ENCODE assay signal across 8 mouse cellular contexts in the genomic region with DNA sequence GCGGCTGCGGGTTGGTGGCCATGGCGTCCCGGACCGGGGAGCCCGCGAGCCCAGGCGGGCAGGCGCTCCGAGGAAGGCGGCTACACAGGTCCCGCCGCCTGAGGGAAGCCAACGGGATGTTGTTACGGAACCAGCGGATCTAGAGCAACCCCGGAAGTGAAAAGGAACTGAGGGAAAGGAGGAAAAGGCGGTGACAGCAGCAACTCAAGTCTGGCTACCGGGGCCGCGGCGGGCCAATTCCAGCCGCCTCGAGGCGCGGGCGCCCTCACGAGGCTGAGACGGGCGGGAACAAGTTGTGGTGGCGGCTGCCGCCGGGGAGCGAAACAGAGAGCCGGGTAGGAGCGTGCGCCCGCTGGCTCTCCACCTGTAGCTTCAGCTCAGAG. TPM values are rescaled to one million over a fixed set of nuclear protein-coding genes. Genes with fewer than 3 reads are reported as not detected.
DNase-seq lines count a peak whose midpoint lies in the region; ATAC-seq and TF ChIP-seq lines count a peak whose summit lies in the region.

TSS of gene Bod1l (minus strand) at position 169 of the 383 bp plus-strand sequence.

- peak within 1 kb of the TSS; percentile 100 for H3K4me3 ChIP-seq in embryonic facial prominence, embryonic 13.5 days
- H3K4me3 ChIP-seq in kidney, adult 2 months (ENCODE audit: insufficient read depth, low read depth, low read length) = peak within 1 kb of the TSS; percentile 78
- peak within 1 kb of the TSS; percentile 100 for H3K4me3 ChIP-seq in limb, embryonic 12.5 days (replicated peaks)
- peak within 1 kb of the TSS; percentile 99 for H3K4me3 ChIP-seq in midbrain, embryonic 15.5 days
- peak within 1 kb of the TSS; percentile 86 for H3K4me3 ChIP-seq in spleen, adult 2 months (ENCODE audit: extremely low read depth, insufficient read depth, insufficient read length)

- H3K27me3 ChIP-seq in embryonic facial prominence, embryonic 13.5 days = no peaks in the 10 kb centered on the region
- H3K27me3 ChIP-seq in kidney, adult 2 months (replicated peaks; ENCODE audit: control insufficient read depth, insufficient read depth, low read length) = no peaks in the 10 kb centered on the region
- no peaks in the 10 kb centered on the region for H3K27me3 ChIP-seq in limb, embryonic 12.5 days
- H3K27me3 ChIP-seq in midbrain, embryonic 15.5 days (replicated peaks) = no peaks in the 10 kb centered on the region
- H3K27me3 ChIP-seq in spleen, adult 2 months (ENCODE audit: control insufficient read depth, insufficient read depth, low read length) = no peaks in the 10 kb centered on the region

- TF ChIP-seq POLR2A in kidney, adult 2 months (IDR thresholded peaks at IDR 0.05; ENCODE audit: low read depth, low read length) = no peak
- TF ChIP-seq POLR2A in spleen, adult 2 months (IDR thresholded peaks at IDR 0.05; ENCODE audit: low read depth, low read length) = no peak

- no peaks in the 10 kb centered on the region for H3K36me3 ChIP-seq in embryonic facial prominence, embryonic 13.5 days
- no peaks in the 10 kb centered on the region for H3K36me3 ChIP-seq in kidney, adult 2 months (ENCODE audit: control insufficient read depth, insufficient read depth, low read length)
- H3K36me3 ChIP-seq in limb, embryonic 12.5 days = peaks cover 4% of the 10 kb centered on the region; the same call in 1 of the 2 replicates
- no peaks in the 10 kb centered on the region for H3K36me3 ChIP-seq in midbrain, embryonic 15.5 days (replicated peaks)
- H3K36me3 ChIP-seq in spleen, adult 2 months (ENCODE audit: control insufficient read depth, insufficient read depth, low read length) = no peaks in the 10 kb centered on the region

- peak within 1 kb of the TSS; percentile 75 for H3K27ac ChIP-seq in embryonic facial prominence, embryonic 13.5 days
- peak within 1 kb of the TSS; percentile 62 for H3K27ac ChIP-seq in kidney, adult 2 months (ENCODE audit: insufficient read depth, low read depth, low read length)
- H3K27ac ChIP-seq in limb, embryonic 12.5 days = peak within 1 kb of the TSS; percentile 82
- H3K27ac ChIP-seq in midbrain, embryonic 15.5 days = peak within 1 kb of the TSS; percentile 74
- peak within 1 kb of the TSS; percentile 59 for H3K27ac ChIP-seq in spleen, adult 2 months (ENCODE audit: insufficient read depth, low read length)

- peak; percentile 97 for DNase-seq in 3134 (ENCODE audit: extremely low read depth, insufficient read length, low spot score)
- DNase-seq in adrenal gland, postnatal 36 days = peak; percentile 98
- peak; percentile 97 for DNase-seq in heart, adult 18-20 months
- DNase-seq in kidney, adult 2 months = peak; percentile 99
- peak; percentile 74 to 94 for DNase-seq in spleen, adult 2 months (ENCODE audit: low read depth in 1 of 2, low spot score in 2 of 2)

- WGBS in embryonic facial prominence, embryonic 13.5 days = under 1% methylated on average over 38 of the region's 38 CpGs
- under 1% methylated on average over 38 of the region's 38 CpGs for WGBS in kidney, adult 2 months
- WGBS in limb, embryonic 12.5 days = under 1% methylated on average over 38 of the region's 38 CpGs
- WGBS in midbrain, embryonic 15.5 days = under 1% methylated on average over 38 of the region's 38 CpGs
- 1% methylated on average over 38 of the region's 38 CpGs for WGBS in spleen, adult 2 months

- H3K4me1 ChIP-seq in embryonic facial prominence, embryonic 13.5 days = peaks cover 12% of the 10 kb centered on the region
- peaks cover 7% of the 10 kb centered on the region; the same call in 1 of the 2 replicates for H3K4me1 ChIP-seq in kidney, adult 2 months (ENCODE audit: control insufficient read depth, insufficient read depth, low read length)
- H3K4me1 ChIP-seq in limb, embryonic 12.5 days (replicated peaks) = peaks cover 17% of the 10 kb centered on the region
- peaks cover 22% of the 10 kb centered on the region for H3K4me1 ChIP-seq in midbrain, embryonic 15.5 days
- H3K4me1 ChIP-seq in spleen, adult 2 months (ENCODE audit: control insufficient read depth, insufficient read depth, insufficient read length) = peaks cover 8% of the 10 kb centered on the region; the same call in 1 of the 2 replicates

- TF ChIP-seq CTCF in kidney, adult 2 months (conservative IDR thresholded peaks at IDR 0.05; ENCODE audit: insufficient read depth, insufficient read length, low read depth, low read length) = peak; percentile 35
- TF ChIP-seq CTCF in spleen, adult 2 months (IDR thresholded peaks at IDR 0.05; ENCODE audit: extremely low read depth, insufficient read depth, insufficient read length, insufficient replicate concordance) = peak; percentile 31; the same call in 1 of the 2 replicates

- peak within 1 kb of the TSS; percentile 98 for H3K9ac ChIP-seq in embryonic facial prominence, embryonic 13.5 days
- peak within 1 kb of the TSS; percentile 92 for H3K9ac ChIP-seq in limb, embryonic 12.5 days (replicated peaks)
- peak within 1 kb of the TSS; percentile 93 for H3K9ac ChIP-seq in midbrain, embryonic 15.5 days

- no peaks in the 10 kb centered on the region for H3K9me3 ChIP-seq in embryonic facial prominence, embryonic 13.5 days
- H3K9me3 ChIP-seq in limb, embryonic 12.5 days = no peaks in the 10 kb centered on the region
- no peaks in the 10 kb centered on the region for H3K9me3 ChIP-seq in midbrain, embryonic 15.5 days

- ATAC-seq in embryonic facial prominence, embryonic 13.5 days (ENCODE audit: insufficient number of reproducible peaks, insufficient read depth, low FRiP score, low TSS enrichment, low read depth) = peak; percentile 93
- peak; percentile 93 for ATAC-seq in limb, embryonic 12.5 days (ENCODE audit: insufficient number of reproducible peaks, insufficient read depth, low FRiP score, low TSS enrichment, low read depth)
- peak; percentile 96 for ATAC-seq in midbrain, embryonic 15.5 days (replicated peaks)

- H3K4me2 ChIP-seq in embryonic facial prominence, embryonic 13.5 days = peak within 1 kb of the TSS; percentile 81
- H3K4me2 ChIP-seq in limb, embryonic 12.5 days = peak within 1 kb of the TSS; percentile 81
- H3K4me2 ChIP-seq in midbrain, embryonic 15.5 days = peak within 1 kb of the TSS; percentile 68

RNA-seq across cellular contexts. Expression of gene Bod1l, which starts in this region (rescaled TPM):
- total RNA-seq in adrenal gland, postnatal 36 days (2021) = 10 to 100 TPM; 33.7 to 39.2 TPM
- polyA plus RNA-seq in embryonic facial prominence, embryonic 13.5 days (2015; fragmentation: Nextera tagmentation; extraction: Ambion mirVana) = 28.5 and 30.0 TPM in 2 replicates
- total RNA-seq in heart, adult 18-20 months (2021) = 10 to 100 TPM; 16.5 to 18.9 TPM
- polyA plus RNA-seq in kidney, adult 2 months (2012; rRNA removed) = 3.2 and 3.6 TPM in 2 replicates
- 29.5 and 29.9 TPM in 2 replicates for polyA plus RNA-seq in limb, embryonic 12.5 days (2016; fragmentation: Nextera tagmentation; extraction: Ambion mirVana)
- polyA plus RNA-seq in midbrain, embryonic 15.5 days (2015; fragmentation: Nextera tagmentation; extraction: Ambion mirVana) = 26.2 and 29.6 TPM in 2 replicates
- 3.3 and 5.9 TPM in 2 replicates for polyA plus RNA-seq in spleen, adult 2 months (2012; rRNA removed)

Comparison
In these comparisons a context has a peak if more than half of its experiments do, and no peak if none do; other contexts are left out.
1. Peak in every context shown above with its lines: DNase-seq, ATAC-seq, H3K4me3 ChIP-seq and H3K27ac ChIP-seq.